In genomic region chr8:106506106-106506505, GRCm38 (mm10) we compare ENCODE assay signal across 39 mouse cellular contexts. TPM values are rescaled to one million over a fixed set of nuclear protein-coding genes. Genes with fewer than 3 reads are reported as not detected.
DNase-seq lines count a peak whose midpoint lies in the region; ATAC-seq and TF ChIP-seq lines count a peak whose summit lies in the region.
"Had no signal": no experiment of that assay in that cellular context is flagged by ENCODE, and none has a peak within 500 bp of the region (broad histone marks: within the 10 kb centered on the region; RNA-seq: fewer than 3 reads in every experiment).

No protein-coding gene starts in this region.

- TF ChIP-seq CTCF in intestine, postnatal 0 days (IDR thresholded peaks at IDR 0.05; ENCODE audit: low read depth) = no peak

- no peaks in the 10 kb centered on the region for H3K27me3 ChIP-seq in intestine, embryonic 15.5 days (replicated peaks)
- peaks cover 10% of the 10 kb centered on the region for H3K27me3 ChIP-seq in intestine, postnatal 0 days (replicated peaks; ENCODE audit: control insufficient read depth, insufficient read depth, low read length)

- no peak overlapping the region for H3K4me2 ChIP-seq in intestine, embryonic 15.5 days (replicated peaks)
- H3K4me2 ChIP-seq in intestine, postnatal 0 days (replicated peaks; ENCODE audit: low read depth) = no peak overlapping the region
- H3K4me2 ChIP-seq: forebrain, embryonic 15.5 days; hindbrain, embryonic 14.5 days; limb, embryonic 12.5 days; liver, embryonic 12.5 days; midbrain, embryonic 13.5 days; neural tube, embryonic 15.5 days had no signal

- ATAC-seq in frontal cortex, adult (ENCODE audit: low TSS enrichment) = peak; percentile 41; the same call in 1 of the 2 replicates
- no peak for ATAC-seq in intestine, embryonic 15.5 days
- no peak for ATAC-seq in intestine, postnatal 0 days
- ATAC-seq: forebrain, embryonic 15.5 days; liver, embryonic 12.5 days; liver, postnatal 0 days; midbrain, embryonic 13.5 days had no signal

- WGBS in intestine, embryonic 15.5 days = 71% methylated on average over 1 of the region's 1 CpGs
- 98% methylated on average over 1 of the region's 1 CpGs for WGBS in intestine, postnatal 0 days

- DNase-seq in frontal cortex, adult 2 months (ENCODE audit: extremely low spot score in 1 of 2, low spot score in 1 of 2) = no peak
- peak; percentile 1 for DNase-seq in urinary bladder, postnatal 25 days (ENCODE audit: low spot score)
- no peak for DNase-seq in urinary bladder, adult 18-20 months (ENCODE audit: low spot score in 2 of 2)
- DNase-seq in testis, postnatal 10 days (ENCODE audit: low spot score) = peak; percentile 38
- no peak for DNase-seq in layer of hippocampus, postnatal 10 days (ENCODE audit: low spot score in 2 of 2)
- DNase-seq: adrenal gland, postnatal 36 days; cerebellum, adult 8-10 months; cerebellum, postnatal 25 days; kidney, adult 9 months; kidney, postnatal 14 days; layer of hippocampus, adult 9-11 months; liver, postnatal 0 days; retina, postnatal 1 day; right cerebral cortex, postnatal 14 days; thymus, postnatal 14 days had no signal

- peaks cover 34% of the 10 kb centered on the region for H3K4me1 ChIP-seq in intestine, embryonic 15.5 days (replicated peaks)
- H3K4me1 ChIP-seq in intestine, postnatal 0 days (replicated peaks; ENCODE audit: control insufficient read depth, insufficient read depth, low read length) = peaks cover 10% of the 10 kb centered on the region

- H3K27ac ChIP-seq in intestine, embryonic 15.5 days = peak overlapping the region; percentile 78; the same call in 1 of the 2 replicates
- no peak overlapping the region for H3K27ac ChIP-seq in intestine, postnatal 0 days (ENCODE audit: low read depth, low read length)
- H3K27ac ChIP-seq: forebrain, embryonic 10.5 days; forebrain, embryonic 15.5 days; heart, embryonic 10.5 days; hindbrain, embryonic 14.5 days; liver, embryonic 12.5 days; macrophage; midbrain, embryonic 13.5 days had no signal

- no peaks in the 10 kb centered on the region for H3K9me3 ChIP-seq in intestine, embryonic 15.5 days
- H3K9me3 ChIP-seq in intestine, postnatal 0 days (ENCODE audit: control insufficient read depth) = no peaks in the 10 kb centered on the region
- H3K9me3 ChIP-seq: forebrain, embryonic 10.5 days; forebrain, embryonic 15.5 days; heart, embryonic 10.5 days; limb, embryonic 12.5 days; liver, embryonic 12.5 days; midbrain, embryonic 13.5 days; neural tube, embryonic 15.5 days had no signal

- no peak overlapping the region for H3K9ac ChIP-seq in intestine, embryonic 15.5 days
- H3K9ac ChIP-seq in intestine, postnatal 0 days (ENCODE audit: low read depth, low read length) = no peak overlapping the region
- H3K9ac ChIP-seq: forebrain, embryonic 15.5 days; hindbrain, embryonic 14.5 days; limb, embryonic 12.5 days; liver, embryonic 12.5 days; liver, postnatal 0 days; midbrain, embryonic 13.5 days; neural tube, embryonic 15.5 days had no signal

- no peaks in the 10 kb centered on the region for H3K36me3 ChIP-seq in intestine, embryonic 15.5 days
- no peaks in the 10 kb centered on the region for H3K36me3 ChIP-seq in intestine, postnatal 0 days (ENCODE audit: control insufficient read depth, insufficient read depth)
- H3K36me3 ChIP-seq: forebrain, embryonic 10.5 days; forebrain, embryonic 15.5 days; heart, embryonic 10.5 days; limb, embryonic 12.5 days; liver, embryonic 12.5 days; midbrain, embryonic 13.5 days; neural tube, embryonic 15.5 days had no signal

- H3K4me3 ChIP-seq in intestine, embryonic 15.5 days (replicated peaks) = no peak overlapping the region
- H3K4me3 ChIP-seq in intestine, postnatal 0 days (ENCODE audit: low read depth, low read length) = no peak overlapping the region
- H3K4me3 ChIP-seq: forebrain, embryonic 10.5 days; forebrain, embryonic 15.5 days; heart, embryonic 10.5 days; limb, embryonic 12.5 days; liver, embryonic 12.5 days; midbrain, embryonic 13.5 days; neural tube, embryonic 15.5 days had no signal

RNA-seq across cellular contexts. Expression of gene Cdh3, which starts 4.6 kb away (rescaled TPM):
- polyA plus RNA-seq in frontal cortex, adult 2 months (2012; rRNA removed) = 1.3 and 1.4 TPM in 2 replicates
- 16.2 and 17.5 TPM in 2 replicates for polyA plus RNA-seq in intestine, embryonic 15.5 days (2015; fragmentation: Nextera tagmentation; extraction: Ambion mirVana)
- 2.9 and 3.6 TPM in 2 replicates for polyA plus RNA-seq in intestine, postnatal 0 days (2015; fragmentation: Nextera tagmentation; extraction: Ambion mirVana)
- total RNA-seq in layer of hippocampus, postnatal 10 days (2021) = under 1 TPM; 0.11 to 0.32 TPM
- total RNA-seq: granulocyte monocyte progenitor cell, adult 5-6 weeks; hematopoietic stem cell, adult 5-6 weeks; megakaryocyte-erythroid progenitor cell, adult 5-6 weeks; MEL had no signal
- polyA plus RNA-seq: macrophage had no signal

RNA-seq across cellular contexts. Expression of gene 6030452D12Rik, which starts 5.8 kb away (rescaled TPM):
- not detected in 2 replicates for polyA plus RNA-seq in frontal cortex, adult 2 months (2012; rRNA removed)
- not detected in 2 replicates for polyA plus RNA-seq in intestine, embryonic 15.5 days (2015; fragmentation: Nextera tagmentation; extraction: Ambion mirVana)
- polyA plus RNA-seq in intestine, postnatal 0 days (2015; fragmentation: Nextera tagmentation; extraction: Ambion mirVana) = not detected in 2 replicates
- total RNA-seq in layer of hippocampus, postnatal 10 days (2021) = not detected
- total RNA-seq: adrenal gland, postnatal 36 days; gastrocnemius, adult 8-10 months; granulocyte monocyte progenitor cell, adult 5-6 weeks; hematopoietic stem cell, adult 5-6 weeks; left cerebral cortex, adult 18-20 months; left cerebral cortex, postnatal 14 days; megakaryocyte-erythroid progenitor cell, adult 5-6 weeks; MEL had no signal
- polyA plus RNA-seq: embryonic facial prominence, embryonic 11.5 days; forebrain, embryonic 10.5 days; forebrain, embryonic 15.5 days; heart, embryonic 10.5 days; heart, embryonic 16.5 days; hindbrain, embryonic 14.5 days; limb, embryonic 12.5 days; liver, embryonic 12.5 days; liver, postnatal 0 days; lung, embryonic 16.5 days; macrophage; midbrain, embryonic 13.5 days; neural tube, embryonic 15.5 days; small intestine, adult 2 months; stomach, embryonic 16.5 days had no signal

Comparison
In these comparisons a context has a peak if more than half of its experiments do, and no peak if none do; other contexts are left out.
1. DNase-seq: peak in urinary bladder, postnatal 25 days (single experiment) and testis, postnatal 10 days (single experiment); none in frontal cortex, adult 2 months (0 of 2), urinary bladder, adult 18-20 months (0 of 2) and layer of hippocampus, postnatal 10 days (0 of 2).